Mouse (Mus musculus) cerebellum, adult 2 months (tissue): ENCODE measurements at regions not wholly inside any gene's neighbourhood (a gene's known extent, or its start where the extent isn't known, plus 50 kb on each side); places are given as distances from the start of the nearest gene placed in this dataset.
A peak's percentile ranks its signal among the peaks of the same experiment; 100 is the strongest.

Experiments used
- DNase-seq, 2 experiments: peaks; one replicate each; pipeline ENCODE4 v3.0.0; 2021
- H3K27ac ChIP-seq: fragments of 200-500 bp; 2 replicates; pipeline ENCODE4 v1.5.1; 2012; ENCODE audit warnings: low read length, control low read depth, inconsistent platforms; ENCODE audit not compliant: insufficient read depth
- H3K27me3 ChIP-seq: fragments of 200-500 bp; 2 replicates; pipeline ENCODE4 v1.6.1; 2012; ENCODE audit warnings: inconsistent platforms, mild to moderate bottlenecking, low read length, moderate library complexity; ENCODE audit not compliant: control insufficient read depth, insufficient read depth
- H3K4me1 ChIP-seq: fragments of 200-500 bp; 2 replicates; pipeline ENCODE4 v1.6.1; 2011; ENCODE audit warnings: low read length; ENCODE audit not compliant: control insufficient read depth, insufficient read depth
- H3K4me3 ChIP-seq: fragments of 200-500 bp; replicated peaks from 2 replicates; pipeline ENCODE3; 2011; ENCODE audit warnings: mild to moderate bottlenecking, low read depth, low read length, control low read depth; ENCODE audit not compliant: insufficient read depth
- CTCF ChIP-seq: fragments of 200-500 bp; IDR thresholded peaks from 2 replicates; pipeline ENCODE4 v1.5.1; 2011; ENCODE audit warnings: low read depth, mild to moderate bottlenecking, control low read depth, low read length, moderate library complexity, borderline replicate concordance; ENCODE audit not compliant: insufficient read depth
- POLR2A ChIP-seq: fragments of 200-500 bp; IDR thresholded peaks from 2 replicates; pipeline ENCODE4 v1.6.1; 2011; ENCODE audit warnings: low read length, control low read depth, borderline replicate concordance; ENCODE audit not compliant: insufficient read depth
- WGBS: fragments of 180-500 bp; shearing (Covaris S2); methylation state at CpG from one replicate; pipeline ENCODE4 v1.1.7; 2018; 5-methylcytosine and 5-hydroxymethylcytosine counted together

- H3K27ac ChIP-seq, result no peak overlapping the region
- WGBS, result 37% methylated on average over 3 of the region's 3 CpGs
- no peak for DNase-seq
- H3K4me3 ChIP-seq, result no peak overlapping the region
- TF ChIP-seq POLR2A (no peak), CTCF (no peak)
- H3K4me1 ChIP-seq, result no peaks in the 10 kb centered on the region
- H3K27me3 ChIP-seq, result no peaks in the 10 kb centered on the region
Observed at GRCm38 (mm10) chr14:45740662-45741061, 82.7 kb upstream of the Ddhd1 start.

- no peak for DNase-seq
- Histone ChIP-seq H3K4me3 (no peak overlapping the region), H3K4me1 (no peaks in the 10 kb centered on the region), H3K27me3 (no peaks in the 10 kb centered on the region), H3K27ac (no peak overlapping the region)
- 83% methylated on average over 5 of the region's 5 CpGs for WGBS
- TF ChIP-seq POLR2A (no peak), CTCF (no peak)
Observed at GRCm38 (mm10) chr14:45746176-45746575, 88.2 kb upstream of the Ddhd1 start.

GRCm38 (mm10) chr14:45757376-45757775 lies 99.4 kb upstream of the Ddhd1 start:
- 21% methylated on average over 1 of the region's 1 CpGs for WGBS
- H3K4me1 ChIP-seq, result no peaks in the 10 kb centered on the region
- TF ChIP-seq CTCF, result no peak
- TF ChIP-seq POLR2A, result no peak
- no peak for DNase-seq
- no peaks in the 10 kb centered on the region for H3K27me3 ChIP-seq
- H3K27ac ChIP-seq, result no peak overlapping the region
- H3K4me3 ChIP-seq, result no peak overlapping the region

GRCm38 (mm10) chr14:45760890-45761680 lies 103.1 kb upstream of the Ddhd1 start:
- no peak overlapping the region for H3K4me3 ChIP-seq
- 93% methylated on average over 16 of the region's 16 CpGs for WGBS
- no peaks in the 10 kb centered on the region for H3K27me3 ChIP-seq
- H3K27ac ChIP-seq, result no peak overlapping the region
- no peaks in the 10 kb centered on the region for H3K4me1 ChIP-seq
- no peak for DNase-seq
- no peak for TF ChIP-seq POLR2A
- no peak for TF ChIP-seq CTCF

- no peak overlapping the region for H3K4me3 ChIP-seq
- H3K4me1 ChIP-seq, result no peaks in the 10 kb centered on the region
- no peak overlapping the region for H3K27ac ChIP-seq
- H3K27me3 ChIP-seq, result no peaks in the 10 kb centered on the region
- no peak for DNase-seq
- TF ChIP-seq POLR2A (no peak), CTCF (no peak)
- WGBS, result 47% methylated on average over 3 of the region's 3 CpGs
Observed at GRCm38 (mm10) chr14:45764231-45764630, 106.3 kb upstream of the Ddhd1 start.

- Histone ChIP-seq H3K27ac (no peak overlapping the region), H3K4me3 (no peak overlapping the region), H3K4me1 (no peaks in the 10 kb centered on the region), H3K27me3 (no peaks in the 10 kb centered on the region)
- no peak for DNase-seq
- 94% methylated on average over 1 of the region's 1 CpGs for WGBS
- TF ChIP-seq CTCF (no peak), POLR2A (no peak)
Observed at GRCm38 (mm10) chr14:45766582-45766981, 108.6 kb upstream of the Ddhd1 start.

GRCm38 (mm10) chr14:45772665-45773277 lies 114.8 kb upstream of the Ddhd1 start:
- whole genome bisulfite sequencing, result 4% methylated on average over 19 of the region's 19 CpGs
- Histone ChIP-seq H3K4me3 (peak overlapping the region; percentile 34), H3K27ac (no peak overlapping the region), H3K27me3 (no peaks in the 10 kb centered on the region), H3K4me1 (no peaks in the 10 kb centered on the region)
- DNase-seq, result peak; percentile 38 to 59
- no peak for TF ChIP-seq POLR2A
- TF ChIP-seq CTCF, result peak; percentile 70

GRCm38 (mm10) chr14:45773326-45773725 lies 115.4 kb upstream of the Ddhd1 start:
- DNase-seq, result peak in 1 of 2 experiments; percentile 14

More at GRCm38 (mm10) chr14:45773326-45773725, 115.4 kb upstream of the Ddhd1 start:
- Histone ChIP-seq H3K4me1 (no peaks in the 10 kb centered on the region), H3K27ac (no peak overlapping the region), H3K27me3 (no peaks in the 10 kb centered on the region), H3K4me3 (no peak overlapping the region)
- no peak for TF ChIP-seq CTCF
- TF ChIP-seq POLR2A, result no peak
- 11% methylated on average over 7 of the region's 7 CpGs for WGBS
